Mouse (Mus musculus): ENCODE results near the gene Traip.

Gene Traip

GRCm38 (mm10) chr9:107949922-107950235 is at the start of gene Traip:
Gene Traip (plus strand): TSS chr9:107950136.
- in situ Hi-C loops (cut with MboI; ENCODE audit: unreplicated experiment in 2 of 2): loop anchor here in 1 of 2 experiments (5.0 kb wide), 1 partner anchor 38 kb away; no protein-coding TSS in a partner anchor

- in situ Hi-C loops (cut with MboI; ENCODE audit: unreplicated experiment in 2 of 2): loop anchor here (5.0 kb wide), 1 partner anchor 166 kb away; no protein-coding TSS in a partner anchor
These were observed 48.9 kb upstream of the Traip start for GRCm38 (mm10) chr9:107900840-107901626.

- in situ Hi-C loops (cut with MboI; ENCODE audit: unreplicated experiment in 2 of 2): loop anchor here (5.0 kb wide), 1 partner anchor 166 kb away; no protein-coding TSS in a partner anchor
These were observed 48.4 kb upstream of the Traip start for GRCm38 (mm10) chr9:107901627-107901914.

- in situ Hi-C loops (cut with MboI; ENCODE audit: unreplicated experiment in 2 of 2): loop anchor here (5.0 kb wide), 1 partner anchor 163 kb away; no protein-coding TSS in a partner anchor
These were observed 45.2 kb upstream of the Traip start for GRCm38 (mm10) chr9:107904726-107905125.

GRCm38 (mm10) chr9:107906252-107906966 is 43.5 kb upstream of the Traip start, which contains the start of gene Mst1r:
Gene Mst1r (plus strand): TSS chr9:107906873.
- in situ Hi-C loops (cut with MboI; ENCODE audit: unreplicated experiment in 2 of 2): no loop called here

- in situ Hi-C loops (cut with MboI; ENCODE audit: unreplicated experiment in 2 of 2): no loop called here
These were observed 42.8 kb upstream of the Traip start for GRCm38 (mm10) chr9:107906967-107907800.

- in situ Hi-C loops (cut with MboI; ENCODE audit: unreplicated experiment in 2 of 2): no loop called here
These were observed 42.2 kb upstream of the Traip start for GRCm38 (mm10) chr9:107907801-107908120.

GRCm38 (mm10) chr9:107908410-107909158 is 41.4 kb upstream of the Traip start:
- in situ Hi-C loops (cut with MboI; ENCODE audit: unreplicated experiment in 2 of 2): no loop called here

GRCm38 (mm10) chr9:107910025-107910769 is 39.7 kb upstream of the Traip start:
- in situ Hi-C loops (cut with MboI; ENCODE audit: unreplicated experiment in 2 of 2): loop anchor here in 1 of 2 experiments (5.0 kb wide), 1 partner anchor 37 kb away; no protein-coding TSS in a partner anchor

- in situ Hi-C loops (cut with MboI; ENCODE audit: unreplicated experiment in 2 of 2): loop anchor here in 1 of 2 experiments (5.0 kb wide), 1 partner anchor 32 kb away; no protein-coding TSS in a partner anchor
These were observed 35.0 kb upstream of the Traip start for GRCm38 (mm10) chr9:107914764-107915420.

- in situ Hi-C loops (cut with MboI; ENCODE audit: unreplicated experiment in 2 of 2): no loop called here
These were observed 31.9 kb upstream of the Traip start for GRCm38 (mm10) chr9:107917895-107918608.

- in situ Hi-C loops (cut with MboI; ENCODE audit: unreplicated experiment in 2 of 2): no loop called here
These were observed 31.1 kb upstream of the Traip start for GRCm38 (mm10) chr9:107918884-107919283.

- in situ Hi-C loops (cut with MboI; ENCODE audit: unreplicated experiment in 2 of 2): no loop called here
These were observed 30.5 kb upstream of the Traip start for GRCm38 (mm10) chr9:107919441-107919840.

GRCm38 (mm10) chr9:107923021-107923420 is 26.9 kb upstream of the Traip start:
- in situ Hi-C loops (cut with MboI; ENCODE audit: unreplicated experiment in 2 of 2): no loop called here

GRCm38 (mm10) chr9:107923956-107924355 is 26.0 kb upstream of the Traip start:
- in situ Hi-C loops (cut with MboI; ENCODE audit: unreplicated experiment in 2 of 2): no loop called here

- in situ Hi-C loops (cut with MboI; ENCODE audit: unreplicated experiment in 2 of 2): no loop called here
These were observed 24.7 kb upstream of the Traip start for GRCm38 (mm10) chr9:107925251-107925650.

- in situ Hi-C loops (cut with MboI; ENCODE audit: unreplicated experiment in 2 of 2): no loop called here
These were observed 23.0 kb upstream of the Traip start for GRCm38 (mm10) chr9:107926920-107927420.

- in situ Hi-C loops (cut with MboI; ENCODE audit: unreplicated experiment in 2 of 2): no loop called here
These were observed 22.2 kb upstream of the Traip start for GRCm38 (mm10) chr9:107927749-107928148.

All from v-Abl transformed pro-B cells (cell line).